Mouse (Mus musculus): ENCODE data around the gene Slain2.
"Not testable (repeated sequence)": the region's sequence is repeated elsewhere in the genome, so short reads cannot be mapped to it uniquely, and the experiment has no call there.

Slain2 gene

DNA sequence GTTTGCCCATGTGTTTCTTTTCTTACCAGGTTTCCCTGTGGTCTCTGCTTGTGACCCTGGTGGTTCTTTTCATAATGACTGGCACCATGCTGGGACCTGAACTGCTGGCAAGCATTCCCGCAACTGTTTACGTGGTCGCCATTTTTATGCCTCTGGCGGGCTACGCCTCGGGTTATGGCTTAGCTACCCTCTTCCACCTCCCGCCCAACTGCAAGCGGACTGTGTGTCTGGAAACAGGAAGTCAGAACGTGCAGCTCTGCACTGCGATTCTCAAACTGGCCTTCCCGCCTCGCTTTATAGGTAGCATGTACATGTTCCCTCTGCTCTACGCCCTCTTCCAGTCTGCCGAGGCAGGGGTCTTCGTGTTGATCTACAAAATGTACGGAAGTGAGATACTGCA, 97.7 kb downstream of the Slain2 start:
- not testable (repeated sequence) for DNase-seq (ENCODE audit: low read depth, low spot score)

GRCm38 (mm10) chr5:73012884-73013610, 98.9 kb downstream of the Slain2 start:
- DNase-seq (ENCODE audit: low read depth, low spot score): not testable (repeated sequence)

- DNase-seq (ENCODE audit: low read depth, low spot score): not testable (repeated sequence)
Observed at GRCm38 (mm10) chr5:73013611-73014287, 99.6 kb downstream of the Slain2 start.

GRCm38 (mm10) chr5:73014745-73015144, 100.6 kb downstream of the Slain2 start:
- no peak for DNase-seq (ENCODE audit: low read depth, low spot score)

DNA sequence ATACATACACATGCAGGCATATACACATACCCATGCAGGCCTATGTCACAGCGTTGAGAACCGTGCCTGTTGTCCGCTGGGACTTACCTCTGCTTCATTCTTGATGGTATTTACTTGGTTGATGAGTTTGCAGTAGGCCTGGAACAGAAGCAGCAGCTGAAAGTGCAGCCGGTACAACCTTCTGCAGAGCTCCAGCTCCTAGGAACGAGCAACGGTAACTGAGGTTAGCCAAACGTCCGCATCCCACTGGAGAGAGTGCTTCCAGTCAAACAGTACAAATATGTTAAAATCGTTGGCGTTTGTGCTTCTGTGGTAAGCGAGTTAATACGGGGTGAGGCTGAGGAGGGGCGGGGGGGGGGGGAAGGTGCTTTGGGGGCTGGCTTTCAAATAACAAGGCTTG, 109.7 kb downstream of the Slain2 start:
- DNase-seq (ENCODE audit: low read depth, low spot score): no peak

Data from A20 (cell line).